Mouse (Mus musculus) heart, postnatal 0 days (tissue): Measurements from ENCODE around the gene Cflar.
A peak's percentile ranks its signal among the peaks of the same experiment; 100 is the strongest.

ENCODE experiments used
- CTCF ChIP-seq: IDR thresholded peaks from 2 replicates; pipeline ENCODE4 v1.5.1; 2016; ENCODE audit warnings: antibody characterized with exemption, control low read depth, low read depth
- EP300 ChIP-seq: IDR thresholded peaks from 2 replicates; pipeline ENCODE4 v1.6.1; 2016; ENCODE audit warnings: antibody characterized with exemption, low read depth

DNA sequence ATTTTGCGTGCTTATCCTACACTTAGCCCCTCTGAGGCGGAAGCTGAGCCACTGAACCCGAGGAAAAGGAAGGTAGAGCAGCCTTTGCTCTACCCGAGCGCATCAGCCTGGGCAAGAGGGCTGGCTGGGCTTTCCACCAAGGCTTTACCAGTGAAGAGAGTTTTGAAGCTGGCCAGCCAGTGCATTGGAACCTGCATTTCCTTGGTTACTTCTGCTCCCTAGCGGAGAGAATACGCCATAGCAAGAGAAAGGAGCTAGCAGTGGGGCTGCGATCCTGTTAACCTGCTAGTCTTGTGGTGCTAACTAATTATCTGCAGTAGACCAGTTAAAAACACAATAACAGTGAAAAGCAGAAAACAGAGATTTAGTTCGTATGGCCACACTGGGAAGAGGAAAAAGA, 35.6 kb downstream of the Cflar start:
- TF ChIP-seq CTCF (peak; percentile 62), EP300 (no peak)
